Mouse (Mus musculus): ENCODE results near the gene 4930432K21Rik.

The 4930432K21Rik gene

DNA sequence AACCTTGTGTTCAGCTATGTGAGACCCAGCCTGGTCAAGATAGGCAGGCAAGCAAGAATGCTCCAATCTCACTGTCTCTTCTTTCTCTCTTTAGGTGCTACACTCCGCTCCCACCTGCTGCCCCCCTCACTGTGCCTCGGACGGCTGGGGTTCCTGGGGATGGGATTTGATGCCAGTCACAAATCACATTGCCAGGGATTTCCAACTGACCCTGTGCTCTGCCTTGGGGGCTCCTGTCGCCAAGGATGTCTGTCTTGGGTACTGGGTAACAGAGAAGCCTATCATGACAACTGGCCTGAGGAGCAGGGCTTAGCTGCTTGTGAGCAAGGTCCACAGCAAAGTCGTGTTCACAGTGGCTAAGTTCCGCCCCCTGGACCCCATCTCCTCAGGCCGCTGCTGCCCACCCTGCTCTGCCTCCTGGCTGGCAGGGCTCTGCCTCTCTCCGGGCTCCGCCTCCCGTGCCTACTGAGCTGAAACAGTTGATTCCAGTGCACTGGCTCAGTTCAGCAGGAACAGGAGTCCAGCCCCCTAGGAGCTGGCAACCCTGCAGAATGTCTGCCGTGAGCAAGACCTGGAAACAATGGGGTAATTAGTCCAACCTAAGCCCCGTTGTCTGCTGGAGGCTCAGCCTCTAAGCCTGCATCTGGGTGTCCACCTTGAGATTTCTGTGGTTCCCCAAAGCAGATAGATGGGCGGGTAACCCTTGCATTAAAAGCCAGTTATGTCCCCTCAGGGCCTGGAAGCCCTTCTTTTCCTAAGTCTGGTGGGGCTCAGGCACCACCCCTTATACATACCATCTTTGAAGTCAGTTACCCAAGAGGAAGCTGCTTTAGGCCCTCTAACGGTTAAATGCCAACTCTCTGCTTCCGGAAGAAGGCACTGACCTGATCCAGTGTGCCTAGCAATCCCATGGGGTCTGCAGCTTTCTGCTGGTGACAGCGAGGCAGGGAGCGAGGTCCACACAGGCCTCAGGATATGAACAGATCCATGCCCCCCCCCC, 60.9 kb downstream of the 4930432K21Rik start:
- in situ Hi-C loops (cut with MseI, MboI), result no loop called here

DNA sequence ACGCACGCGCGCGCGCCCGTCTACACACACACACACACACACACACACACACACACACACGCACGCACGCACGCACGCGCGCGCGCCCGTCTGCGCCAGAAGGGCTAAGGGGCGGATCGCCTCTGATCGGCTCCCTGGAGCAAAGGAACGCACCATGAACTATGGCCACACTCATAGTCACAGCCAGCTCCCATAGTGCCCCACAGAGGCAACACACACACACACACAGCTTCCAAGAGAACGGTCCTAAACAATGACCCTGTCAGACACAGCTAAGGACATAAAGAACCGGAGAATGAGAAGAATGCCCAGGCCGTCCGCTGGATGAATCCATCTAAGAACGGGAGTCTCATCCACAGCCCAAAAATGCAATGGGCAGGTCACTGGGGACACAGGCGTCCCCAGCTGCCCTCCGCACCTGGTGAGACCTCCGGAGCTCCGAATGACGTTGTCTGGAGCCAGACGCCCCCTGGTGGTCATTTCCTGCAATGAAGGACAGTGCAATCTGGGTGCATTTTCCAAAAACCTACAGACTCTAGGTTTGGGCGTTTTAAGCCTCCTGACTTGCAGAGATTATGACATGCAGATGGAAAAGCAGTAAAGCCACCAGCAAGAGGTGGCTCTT, 62.5 kb downstream of the 4930432K21Rik start:
- in situ Hi-C loops (cut with MseI, MboI), result no loop called here

DNA sequence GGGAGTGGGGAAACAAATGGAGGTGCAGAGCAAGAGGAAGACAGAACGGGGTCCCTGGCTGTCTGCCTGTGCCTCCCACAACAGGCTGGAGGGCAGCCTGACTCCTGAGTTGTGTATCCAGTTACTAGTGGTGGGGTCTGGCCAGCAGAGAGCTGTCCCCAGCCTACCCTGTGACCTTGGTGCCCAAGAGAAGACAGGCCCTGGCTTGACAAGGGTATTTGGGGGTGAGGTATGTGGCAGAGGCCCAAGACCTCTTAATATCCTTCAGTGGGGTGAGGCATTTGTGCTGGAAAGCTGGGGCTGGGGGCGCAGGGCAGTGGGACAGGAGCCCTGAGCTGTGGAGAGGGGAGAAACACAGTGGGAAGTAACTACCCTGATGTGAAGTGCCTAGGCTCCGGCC, 63.4 kb downstream of the 4930432K21Rik start:
- in situ Hi-C loops (cut with MseI, MboI), result no loop called here

DNA sequence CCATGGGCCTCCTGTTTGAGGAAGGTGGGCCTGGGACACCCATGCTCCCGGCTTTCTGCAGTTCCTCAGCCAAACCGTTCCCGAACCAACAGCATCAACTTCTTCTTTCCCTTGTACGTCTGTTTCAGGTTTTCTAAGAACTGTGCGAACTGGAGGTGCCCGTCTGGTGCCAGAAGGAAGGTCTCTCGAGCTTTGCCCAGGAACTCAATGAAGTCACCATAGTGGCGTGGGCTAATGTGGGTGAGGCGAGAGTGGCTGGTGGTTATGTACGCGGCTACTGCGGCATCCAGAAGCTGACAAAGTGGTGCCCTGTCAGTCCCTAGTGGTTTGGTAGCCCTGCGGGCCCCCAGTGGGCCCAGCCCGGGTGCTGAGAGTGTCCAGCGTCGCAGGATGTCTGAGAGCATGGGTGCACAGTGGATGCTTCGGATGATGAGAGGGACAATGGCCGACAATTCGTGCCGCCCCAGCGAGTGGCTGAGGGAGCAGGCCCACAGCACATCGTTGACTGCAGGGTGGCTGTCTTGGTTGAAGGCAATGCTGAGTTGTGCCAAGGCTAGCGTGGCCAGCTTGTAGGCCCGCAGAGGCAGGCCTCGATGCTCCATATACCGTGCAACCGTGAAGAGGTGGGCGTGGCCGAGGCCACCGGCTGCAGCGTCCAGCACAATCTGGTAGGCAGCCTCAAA, 64.2 kb downstream of the 4930432K21Rik start:
- in situ Hi-C loops (cut with MseI, MboI), result no loop called here

DNA sequence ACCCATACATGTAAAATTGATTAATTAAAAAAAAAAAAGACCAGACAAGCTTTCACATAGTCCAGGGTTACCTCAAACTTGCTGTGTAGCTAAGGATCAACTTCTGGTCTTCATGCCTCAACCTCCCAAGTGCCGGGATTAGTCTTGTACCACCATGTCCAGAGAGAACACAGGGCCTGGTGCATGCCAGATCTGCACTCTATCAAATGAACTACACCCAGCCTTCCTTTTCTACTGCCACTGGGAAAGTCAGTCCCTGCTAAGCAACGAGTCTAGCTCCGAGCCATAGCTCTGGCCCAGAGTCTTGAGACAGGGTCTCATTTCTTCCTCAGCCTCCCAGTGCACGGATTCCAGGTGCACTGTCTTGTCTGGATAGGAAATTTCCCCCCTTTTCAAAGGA, 65.5 kb downstream of the 4930432K21Rik start:
- in situ Hi-C loops (cut with MseI, MboI), result no loop called here

DNA sequence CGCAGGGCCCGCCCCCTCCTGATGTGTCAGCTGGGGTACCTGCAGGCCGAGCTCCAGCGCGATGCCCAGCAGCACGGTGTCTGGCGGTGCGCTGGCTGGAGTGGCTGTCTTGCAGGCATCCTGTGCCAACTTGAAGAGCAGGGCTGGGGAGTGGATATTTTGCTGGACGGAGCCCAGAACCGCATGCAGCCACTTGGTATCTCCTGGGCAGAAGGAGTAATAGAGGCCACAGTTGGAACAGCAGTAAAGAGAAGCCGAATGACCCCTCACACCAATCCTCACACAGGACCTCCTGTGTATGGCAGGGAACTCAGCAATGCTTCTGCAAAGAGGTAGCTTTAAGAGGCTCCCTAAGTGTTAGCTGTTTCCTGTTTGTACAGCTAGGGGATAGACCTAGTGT, 69.4 kb downstream of the 4930432K21Rik start:
- in situ Hi-C loops (cut with MseI, MboI), result no loop called here

DNA sequence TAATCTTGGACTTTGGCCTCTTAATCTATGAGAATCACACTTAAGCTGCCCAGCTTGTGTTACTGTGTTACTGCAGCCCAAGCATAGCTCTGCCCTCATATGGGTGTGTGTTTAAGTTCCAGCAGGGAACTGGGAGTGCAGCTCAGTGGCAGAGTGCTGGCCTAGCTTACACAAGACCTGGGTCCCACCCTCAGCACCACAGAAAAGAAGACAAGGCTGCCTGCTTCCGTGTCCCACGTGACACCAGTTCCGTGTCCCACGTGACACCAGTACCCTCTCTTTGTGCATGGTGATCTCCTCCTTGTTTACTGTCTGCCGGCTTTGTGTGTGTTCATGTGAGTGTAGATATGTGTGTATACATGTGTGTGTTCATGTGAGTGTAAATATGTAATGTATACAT, 70.3 kb downstream of the 4930432K21Rik start:
- in situ Hi-C loops (cut with MseI, MboI), result no loop called here

DNA sequence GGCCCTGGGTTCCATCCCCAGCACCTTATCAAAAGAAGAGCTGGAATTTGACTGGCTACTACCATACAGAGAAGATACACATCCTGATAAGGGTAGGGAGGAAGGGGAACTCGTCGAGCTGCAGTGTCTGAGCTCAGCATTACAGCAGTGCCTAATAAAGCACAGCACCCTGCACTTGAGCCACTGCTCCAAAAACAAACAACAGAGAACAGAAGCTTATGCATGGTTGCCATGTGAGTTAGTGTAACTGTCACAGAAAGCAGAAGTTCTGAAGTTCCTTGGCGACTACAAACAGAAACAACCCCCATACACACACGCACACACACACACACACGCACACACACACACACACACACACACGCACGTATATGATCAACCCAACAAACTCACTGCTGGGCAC, 72.3 kb downstream of the 4930432K21Rik start:
- in situ Hi-C loops (cut with MseI, MboI), result no loop called here

Measured in mouse trophoblast stem cell (cell line).